Mouse (Mus musculus) midbrain, embryonic 12.5 days (tissue): Measurements from ENCODE around the gene Ntm. TPM values are rescaled to one million over a fixed set of nuclear protein-coding genes. Genes with fewer than 3 reads are reported as not detected.

Experiments
- ATAC-seq: fragments of 200-750 bp; cut with Nextera tagmentation; 2 replicates; pipeline ENCODE4 v1.8.0; 2017; ENCODE audit warnings: low read depth, moderate TSS enrichment, moderate library complexity; ENCODE audit not compliant: low FRiP score
- H3K27ac ChIP-seq: fragments of 300-500 bp; sonication (generic); replicated peaks from 2 replicates; pipeline ENCODE4 v1.5.1; 2016; ENCODE audit warnings: mild to moderate bottlenecking
- H3K27me3 ChIP-seq: fragments of 300-500 bp; sonication (generic); 2 replicates; pipeline ENCODE4 v1.6.1; 2016; ENCODE audit warnings: mild to moderate bottlenecking
- H3K36me3 ChIP-seq: fragments of 300-500 bp; sonication (generic); 2 replicates; pipeline ENCODE4 v1.6.1; 2016
- H3K4me1 ChIP-seq: fragments of 300-500 bp; sonication (generic); 2 replicates; pipeline ENCODE4 v1.6.1; 2016
- H3K4me2 ChIP-seq: fragments of 300-500 bp; sonication (generic); replicated peaks from 2 replicates; pipeline ENCODE4 v1.6.1; 2016; ENCODE audit warnings: mild to moderate bottlenecking, moderate library complexity
- H3K4me3 ChIP-seq: fragments of 300-500 bp; sonication (generic); 2 replicates; pipeline ENCODE4 v1.5.1; 2016; ENCODE audit warnings: mild to moderate bottlenecking
- H3K9ac ChIP-seq: fragments of 300-500 bp; sonication (generic); replicated peaks from 2 replicates; pipeline ENCODE4 v1.6.1; 2016; ENCODE audit warnings: mild to moderate bottlenecking, moderate library complexity
- H3K9me3 ChIP-seq: fragments of 300-500 bp; sonication (generic); 2 replicates; pipeline ENCODE4 v1.6.1; 2016; ENCODE audit warnings: mild to moderate bottlenecking
- WGBS: fragments of 180-500 bp; shearing (Covaris S2); methylation state at CpG from one replicate; pipeline ENCODE4 v1.1.7; 2016; 5-methylcytosine and 5-hydroxymethylcytosine counted together
- polyA plus RNA-seq: library from polyadenylated mRNA; unstranded; fragments of >200 nt; fragmentation: Nextera tagmentation; extraction: Ambion mirVana; gene quantifications from 2 replicates; pipeline ENCODE4 v1.2.1, GENCODE M21; 2016

Gene Ntm
- polyA plus RNA-seq, 1 experiment from 2014 or later: 39.0 TPM

GRCm38 (mm10) chr9:29738835-29739526 is 224.0 kb downstream of the Ntm start:
- WGBS: 91% methylated on average over 9 of the region's 9 CpGs
- Histone ChIP-seq H3K4me2 (no peak overlapping the region), H3K4me3 (no peak overlapping the region), H3K4me1 (no peaks in the 10 kb centered on the region), H3K36me3 (no peaks in the 10 kb centered on the region), H3K9me3 (no peaks in the 10 kb centered on the region), H3K27me3 (no peaks in the 10 kb centered on the region), H3K27ac (no peak overlapping the region), H3K9ac (no peak overlapping the region)
- ATAC-seq: no peak

DNA sequence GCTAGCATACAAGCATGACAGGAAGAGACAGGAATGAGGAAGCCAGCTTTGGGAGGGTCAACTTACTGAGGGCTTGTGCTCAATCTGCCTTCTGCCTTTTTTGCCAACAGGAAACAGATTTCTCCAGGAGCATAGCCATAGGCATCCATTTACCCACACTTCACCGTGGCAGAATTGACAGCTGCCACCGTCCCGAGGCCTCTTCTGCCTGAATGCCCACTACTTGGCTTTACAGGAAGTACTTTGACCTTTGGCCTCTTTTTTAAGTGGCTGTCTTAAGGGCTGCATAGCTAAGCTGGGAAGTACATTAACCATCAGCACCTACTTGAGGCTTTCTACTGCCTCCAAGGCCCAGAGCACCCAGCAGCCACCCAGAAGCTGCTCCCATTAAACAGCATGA is 226.9 kb downstream of the Ntm start:
- no peak overlapping the region for H3K4me2 ChIP-seq
- H3K27ac ChIP-seq: no peak overlapping the region
- WGBS: 33% methylated on average over 3 of the region's 3 CpGs
- no peaks in the 10 kb centered on the region for H3K36me3 ChIP-seq
- no peaks in the 10 kb centered on the region for H3K27me3 ChIP-seq
- H3K9ac ChIP-seq: no peak overlapping the region
- no peaks in the 10 kb centered on the region for H3K9me3 ChIP-seq
- H3K4me3 ChIP-seq: no peak overlapping the region
- no peak for ATAC-seq
- H3K4me1 ChIP-seq: no peaks in the 10 kb centered on the region

DNA sequence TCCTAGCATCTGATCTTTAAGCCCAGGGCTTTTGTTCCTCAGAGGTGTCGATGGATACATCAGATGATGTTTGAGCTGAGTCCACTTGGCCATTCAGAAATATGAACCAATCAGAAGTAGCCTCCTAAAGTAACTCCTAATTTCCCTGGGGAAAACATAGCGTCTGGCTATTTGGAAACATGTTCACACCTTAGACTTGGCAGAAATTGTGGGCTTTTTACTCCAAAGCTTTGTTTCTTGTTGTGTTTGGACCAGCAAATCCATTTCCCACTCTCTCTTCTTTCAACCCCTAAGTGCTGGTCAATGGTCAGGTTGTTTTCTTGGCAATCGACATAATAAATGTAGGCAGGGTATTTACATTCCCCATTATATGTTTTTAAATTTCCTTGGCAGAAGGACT is 230.0 kb downstream of the Ntm start:
- no peaks in the 10 kb centered on the region for H3K9me3 ChIP-seq
- no peaks in the 10 kb centered on the region for H3K36me3 ChIP-seq
- ATAC-seq: no peak
- H3K9ac ChIP-seq: no peak overlapping the region
- H3K4me1 ChIP-seq: peaks cover 3% of the 10 kb centered on the region; the same call in 1 of the 2 replicates
- no peak overlapping the region for H3K27ac ChIP-seq
- no peaks in the 10 kb centered on the region for H3K27me3 ChIP-seq
- H3K4me3 ChIP-seq: no peak overlapping the region
- WGBS: 76% methylated on average over 3 of the region's 3 CpGs
- no peak overlapping the region for H3K4me2 ChIP-seq

GRCm38 (mm10) chr9:29731672-29732071 is 231.3 kb downstream of the Ntm start:
- Histone ChIP-seq H3K4me3 (no peak overlapping the region), H3K4me2 (no peak overlapping the region), H3K9ac (no peak overlapping the region), H3K36me3 (no peaks in the 10 kb centered on the region), H3K9me3 (no peaks in the 10 kb centered on the region), H3K27ac (no peak overlapping the region), H3K4me1 (peaks cover 10% of the 10 kb centered on the region; the same call in 1 of the 2 replicates), H3K27me3 (no peaks in the 10 kb centered on the region)
- WGBS: 74% methylated on average over 3 of the region's 3 CpGs
- no peak for ATAC-seq

DNA sequence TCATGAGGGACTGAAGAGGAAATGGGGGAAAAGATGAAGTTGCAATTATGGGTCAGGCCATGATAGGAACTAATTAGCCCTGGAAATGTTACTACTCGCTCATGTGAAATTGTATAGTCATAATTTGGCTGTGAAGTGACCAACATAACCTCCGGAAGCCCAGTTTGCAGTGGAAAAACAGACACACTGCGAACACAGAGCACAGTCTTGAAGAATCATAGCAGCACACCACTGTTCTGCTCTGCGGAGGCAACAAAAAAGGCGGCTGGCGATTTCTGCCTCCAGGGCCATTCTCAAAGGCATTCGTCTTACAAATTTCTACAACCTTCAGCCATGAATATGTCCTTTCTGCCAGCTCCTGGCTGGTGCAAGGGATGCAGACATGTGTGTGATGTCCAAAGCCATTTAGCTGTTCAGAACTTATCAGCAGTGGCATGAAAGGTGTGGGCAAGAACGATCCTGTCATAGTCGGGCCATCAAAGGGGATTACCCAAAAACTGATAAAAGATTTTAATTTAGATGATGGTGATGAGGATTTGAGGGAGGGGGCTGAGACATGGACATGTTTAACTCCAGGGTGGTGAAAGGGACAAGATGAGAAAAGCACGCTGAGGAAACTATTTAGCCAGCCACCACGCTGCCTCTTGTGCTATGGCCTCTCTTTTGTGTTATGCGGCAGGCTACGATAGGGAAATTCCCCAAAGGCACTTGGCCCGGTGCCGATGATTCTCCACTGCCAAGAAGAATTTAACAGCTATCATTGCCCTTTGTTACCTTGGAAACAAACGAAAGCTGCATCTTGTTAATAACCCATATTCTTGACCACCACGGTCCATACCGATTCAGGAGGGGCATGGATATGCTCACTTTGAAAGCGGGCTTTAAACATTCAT is 235.2 kb downstream of the Ntm start:
- 69% methylated on average over 19 of the region's 19 CpGs for WGBS
- Histone ChIP-seq H3K36me3 (no peaks in the 10 kb centered on the region), H3K9me3 (no peaks in the 10 kb centered on the region), H3K9ac (no peak overlapping the region), H3K4me2 (no peak overlapping the region), H3K4me1 (peaks cover 16% of the 10 kb centered on the region; the same call in 1 of the 2 replicates), H3K27me3 (no peaks in the 10 kb centered on the region), H3K4me3 (no peak overlapping the region), H3K27ac (peak overlapping the region; percentile 4; the same call in 1 of the 2 replicates)
- 0 out of 2 replicates have a peak, but pooled peaks have one; percentile 44 for ATAC-seq

GRCm38 (mm10) chr9:29721461-29721860 is 241.5 kb downstream of the Ntm start:
- H3K4me3 ChIP-seq: no peak overlapping the region
- 39% methylated on average over 1 of the region's 1 CpGs for WGBS
- no peaks in the 10 kb centered on the region for H3K9me3 ChIP-seq
- H3K9ac ChIP-seq: no peak overlapping the region
- H3K4me1 ChIP-seq: peaks cover 14% of the 10 kb centered on the region; the same call in 1 of the 2 replicates
- no peaks in the 10 kb centered on the region for H3K36me3 ChIP-seq
- no peaks in the 10 kb centered on the region for H3K27me3 ChIP-seq
- no peak overlapping the region for H3K27ac ChIP-seq
- no peak overlapping the region for H3K4me2 ChIP-seq
- ATAC-seq: no peak

GRCm38 (mm10) chr9:29716795-29717194 is 246.1 kb downstream of the Ntm start:
- H3K4me2 ChIP-seq: no peak overlapping the region
- H3K27me3 ChIP-seq: no peaks in the 10 kb centered on the region
- H3K9ac ChIP-seq: no peak overlapping the region
- no peaks in the 10 kb centered on the region for H3K36me3 ChIP-seq
- H3K27ac ChIP-seq: no peak overlapping the region
- no peaks in the 10 kb centered on the region for H3K9me3 ChIP-seq
- 61% methylated on average over 2 of the region's 2 CpGs for WGBS
- 0 out of 2 replicates have a peak, but pooled peaks cover 7% of the 10 kb centered on the region for H3K4me1 ChIP-seq
- no peak for ATAC-seq
- no peak overlapping the region for H3K4me3 ChIP-seq

DNA sequence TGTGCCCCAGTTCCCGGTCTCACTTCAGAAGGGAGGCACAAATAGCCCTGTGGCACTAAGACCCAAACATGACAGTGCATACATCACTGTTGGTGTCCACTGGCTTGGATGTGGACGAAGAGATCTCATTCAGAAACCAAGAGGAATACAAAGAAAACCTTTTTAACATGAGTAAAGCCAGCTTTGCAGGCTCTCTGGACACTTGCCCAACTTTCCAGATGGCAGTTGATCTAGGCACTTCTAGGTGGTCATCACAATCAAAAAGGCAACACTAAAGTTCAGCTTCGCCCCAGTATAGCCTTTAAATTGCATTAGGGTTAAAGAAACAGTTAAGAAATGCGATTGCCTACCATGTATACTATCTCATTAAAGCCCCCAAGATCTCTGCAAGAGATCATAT is 264.7 kb downstream of the Ntm start:
- H3K36me3 ChIP-seq: no peaks in the 10 kb centered on the region
- no peak overlapping the region for H3K4me2 ChIP-seq
- ATAC-seq: no peak
- H3K9ac ChIP-seq: no peak overlapping the region
- H3K4me1 ChIP-seq: peaks cover 9% of the 10 kb centered on the region; the same call in 1 of the 2 replicates
- WGBS: 89% methylated on average over 4 of the region's 4 CpGs
- H3K4me3 ChIP-seq: no peak overlapping the region
- no peaks in the 10 kb centered on the region for H3K27me3 ChIP-seq
- no peak overlapping the region for H3K27ac ChIP-seq
- no peaks in the 10 kb centered on the region for H3K9me3 ChIP-seq

GRCm38 (mm10) chr9:29694151-29694550 is 268.8 kb downstream of the Ntm start:
- H3K4me3 ChIP-seq: no peak overlapping the region
- no peaks in the 10 kb centered on the region for H3K9me3 ChIP-seq
- H3K27ac ChIP-seq: no peak overlapping the region
- no peak overlapping the region for H3K9ac ChIP-seq
- 17% methylated on average over 2 of the region's 2 CpGs for WGBS
- no peak overlapping the region for H3K4me2 ChIP-seq
- peaks cover 16% of the 10 kb centered on the region; the same call in 1 of the 2 replicates for H3K4me1 ChIP-seq
- 0 out of 2 replicates have a peak, but pooled peaks have one; percentile 49 for ATAC-seq
- no peaks in the 10 kb centered on the region for H3K36me3 ChIP-seq
- no peaks in the 10 kb centered on the region for H3K27me3 ChIP-seq

GRCm38 (mm10) chr9:29691186-29691855 is 271.6 kb downstream of the Ntm start:
- ATAC-seq: no peak
- H3K9ac ChIP-seq: no peak overlapping the region
- 80% methylated on average over 5 of the region's 5 CpGs for WGBS

GRCm38 (mm10) chr9:29682224-29682623 is 280.7 kb downstream of the Ntm start:
- Histone ChIP-seq H3K27me3 (0 out of 2 replicates have a peak, but pooled peaks cover 5% of the 10 kb centered on the region), H3K27ac (no peak overlapping the region), H3K4me1 (peaks cover 8% of the 10 kb centered on the region; the same call in 1 of the 2 replicates), H3K9ac (no peak overlapping the region), H3K9me3 (no peaks in the 10 kb centered on the region), H3K36me3 (no peaks in the 10 kb centered on the region), H3K4me3 (no peak overlapping the region), H3K4me2 (no peak overlapping the region)
- ATAC-seq: no peak
- WGBS: 83% methylated on average over 6 of the region's 6 CpGs

More at GRCm38 (mm10) chr9:29691186-29691855, 271.6 kb downstream of the Ntm start:
- H3K27me3 ChIP-seq: no peaks in the 10 kb centered on the region
- H3K27ac ChIP-seq: no peak overlapping the region
- H3K9me3 ChIP-seq: no peaks in the 10 kb centered on the region
- H3K4me2 ChIP-seq: no peak overlapping the region
- no peak overlapping the region for H3K4me3 ChIP-seq
- no peaks in the 10 kb centered on the region for H3K36me3 ChIP-seq
- peaks cover 16% of the 10 kb centered on the region; the same call in 1 of the 2 replicates for H3K4me1 ChIP-seq
